Mouse (Mus musculus) MEL (cell line): ENCODE measurements around the gene Dhrs7b.
A peak's percentile ranks its signal among the peaks of the same experiment; 100 is the strongest.

Source experiments
- CHD2 ChIP-seq: IDR thresholded peaks from 2 replicates; pipeline ENCODE4 v1.6.1; 2011; ENCODE audit warnings: low read length, improper control_type of control experiment
- CTCF ChIP-seq, 3 experiments: IDR thresholded peaks in 2 of 3; conservative IDR thresholded peaks in 1 of 3; 2 replicates each; pipeline ENCODE4 v1.5.1; 2011 to 2012; ENCODE audit warnings: low read length in 3 of 3, low read depth in 2 of 3, mild to moderate bottlenecking in 2 of 3, improper control_type of control experiment in 1 of 3, inconsistent platforms in 1 of 3, mixed read lengths in 1 of 3, moderate library complexity in 1 of 3; ENCODE audit not compliant: control insufficient read depth in 1 of 3, insufficient read depth in 1 of 3, poor library complexity in 1 of 3, severe bottlenecking in 1 of 3
- EP300 ChIP-seq, 2 experiments: IDR thresholded peaks; 2 replicates each; pipeline ENCODE4 v1.6.1; 2011; ENCODE audit warnings: improper control_type of control experiment in 2 of 2, low read length in 2 of 2, low read depth in 1 of 2, mild to moderate bottlenecking in 1 of 2
- ETS1 ChIP-seq: IDR thresholded peaks from 2 replicates; pipeline ENCODE4 v1.6.1; 2012; ENCODE audit warnings: low read depth, mild to moderate bottlenecking, inconsistent platforms, low read length, improper control_type of control experiment, moderate library complexity
- GATA1 ChIP-seq: IDR thresholded peaks from 2 replicates; pipeline ENCODE4 v1.6.1; 2011; ENCODE audit warnings: low read depth, low read length, improper control_type of control experiment
- MAZ ChIP-seq: IDR thresholded peaks from 2 replicates; pipeline ENCODE4 v1.6.1; 2012; ENCODE audit warnings: low read depth, mild to moderate bottlenecking, inconsistent platforms, low read length, improper control_type of control experiment
- MXI1 ChIP-seq: IDR thresholded peaks from 2 replicates; pipeline ENCODE4 v1.6.1; 2011; ENCODE audit warnings: mild to moderate bottlenecking, low read depth, low read length, improper control_type of control experiment
- POLR2A ChIP-seq, 2 experiments: IDR thresholded peaks; 2 replicates each; pipeline ENCODE4 v1.6.1; 2011 to 2012; ENCODE audit warnings: low read length in 2 of 2, mild to moderate bottlenecking in 2 of 2, control low read depth in 1 of 2, improper control_type of control experiment in 1 of 2, low read depth in 1 of 2, moderate library complexity in 1 of 2; ENCODE audit not compliant: control insufficient read depth in 1 of 2, insufficient read depth in 1 of 2, poor library complexity in 1 of 2
- TBP ChIP-seq: IDR thresholded peaks from 2 replicates; pipeline ENCODE4 v1.8.0; 2011; ENCODE audit warnings: low read depth, low read length, improper control_type of control experiment
- TCF12 ChIP-seq: IDR thresholded peaks from 2 replicates; pipeline ENCODE4 v1.6.1; 2014; ENCODE audit warnings: low read depth, mild to moderate bottlenecking, inconsistent platforms, low read length, improper control_type of control experiment, moderate library complexity
- UBTF ChIP-seq: IDR thresholded peaks from 2 replicates; pipeline ENCODE4 v1.6.1; 2012; ENCODE audit warnings: low read depth, mild to moderate bottlenecking, inconsistent platforms, low read length, improper control_type of control experiment, moderate library complexity, borderline replicate concordance; ENCODE audit not compliant: insufficient read depth
- USF1 ChIP-seq: IDR thresholded peaks from 2 replicates; pipeline ENCODE4 v1.6.1; 2014; ENCODE audit warnings: low read depth, mild to moderate bottlenecking, inconsistent platforms, low read length, improper control_type of control experiment, moderate library complexity
- ZMIZ1 ChIP-seq: IDR thresholded peaks from 2 replicates; pipeline ENCODE4 v1.6.1; 2012; ENCODE audit warnings: low read depth, mild to moderate bottlenecking, inconsistent platforms, low read length, improper control_type of control experiment, moderate library complexity
- ZNF384 ChIP-seq: IDR thresholded peaks from 2 replicates; pipeline ENCODE4 v1.6.1; 2012; ENCODE audit warnings: low read depth, mild to moderate bottlenecking, inconsistent platforms, low read length, improper control_type of control experiment

DNA sequence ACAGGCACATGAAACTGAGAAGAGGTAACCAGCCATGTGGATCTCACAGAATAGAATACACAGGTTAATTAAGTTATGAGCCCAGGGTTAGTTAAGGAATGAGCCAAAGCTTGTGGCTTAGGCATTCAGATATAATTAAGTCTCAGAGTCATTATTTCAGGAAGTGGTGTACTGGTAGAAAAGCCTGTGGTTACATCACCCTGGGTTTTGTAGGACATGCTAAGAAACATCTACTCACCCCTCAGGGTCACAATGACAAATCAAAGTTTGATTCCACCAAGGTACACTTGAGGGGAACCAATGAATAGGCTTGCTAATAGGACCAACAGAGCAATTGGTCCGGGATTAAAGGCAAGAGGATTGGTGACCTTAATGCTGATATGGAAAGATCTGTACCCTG lies 3.7 kb upstream of the Dhrs7b start:
- TF ChIP-seq ZMIZ1 (no peak), GATA1 (no peak), MXI1 (peak; percentile 14; the same call in 1 of the 2 replicates), EP300 (IDR thresholded peaks at IDR 0.05; ENCODE audit: low read depth in 1 of 2, low read length in 2 of 2) (peak in 1 of 2 experiments; percentile 30; a peak in 1 of 4 replicates), CTCF (IDR thresholded peaks at IDR 0.05 in 2 of 3, conservative IDR thresholded peaks at IDR 0.05 in 1 of 3; ENCODE audit: control insufficient read depth in 1 of 3, insufficient read depth in 1 of 3, low read depth in 2 of 3, low read length in 3 of 3, poor library complexity in 1 of 3, severe bottlenecking in 1 of 3) (no peak), MAZ (no peak), POLR2A (IDR thresholded peaks at IDR 0.05; ENCODE audit: control insufficient read depth in 1 of 2, insufficient read depth in 1 of 2, low read depth in 1 of 2, low read length in 2 of 2, poor library complexity in 1 of 2) (no peak), UBTF (no peak), ETS1 (no peak), TCF12 (no peak), USF1 (no peak), ZNF384 (no peak), CHD2 (no peak), TBP (no peak)
